Mouse (Mus musculus) right cerebral cortex, postnatal 4 days (tissue): ENCODE results near the gene Ngdn.
"Not testable (repeated sequence)": the region's sequence is repeated elsewhere in the genome, so short reads cannot be mapped to it uniquely, and the experiment has no call there.

ENCODE experiments used
- DNase-seq: peaks from one replicate; pipeline ENCODE4 v3.0.0-alpha.2; 2022

The Ngdn gene

DNA sequence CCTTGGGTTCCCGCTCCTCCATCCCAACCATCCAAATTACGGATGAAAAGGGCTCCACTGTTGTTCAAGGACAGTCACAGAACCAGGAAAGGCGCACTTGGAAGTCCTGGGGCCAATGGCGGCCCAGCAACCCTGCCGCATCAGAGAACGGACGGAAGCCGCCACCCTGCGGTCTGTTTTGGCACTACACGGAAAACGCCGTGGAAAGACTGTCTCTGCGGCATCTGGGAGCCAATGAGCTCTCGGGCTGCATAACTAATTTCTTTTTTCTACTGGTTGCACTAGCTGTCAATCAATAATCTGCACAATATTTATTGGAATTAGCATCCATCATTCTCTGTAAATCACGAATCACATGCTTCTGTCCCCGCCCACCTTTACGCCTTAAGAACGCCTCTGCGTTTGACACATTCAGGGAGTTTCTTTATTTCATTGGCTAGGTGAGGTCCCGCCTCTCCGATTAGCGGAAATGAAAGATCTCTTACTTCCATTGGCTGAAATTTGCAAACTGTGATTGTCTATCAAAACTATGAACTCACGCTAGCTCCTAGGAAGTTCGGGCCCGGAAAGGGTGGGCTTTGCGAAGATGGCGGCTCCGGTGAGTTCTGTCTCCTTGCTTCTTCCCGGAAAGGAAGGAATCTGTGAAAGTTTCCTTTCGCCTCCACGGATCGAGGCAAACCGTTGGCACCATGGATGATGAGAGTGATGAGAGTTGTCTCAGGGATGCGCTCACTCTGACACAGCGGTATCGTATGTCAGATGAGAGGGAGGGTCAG lies at the start of gene Ngdn:
Gene Ngdn (plus strand): TSS at position 464 of the 776 bp plus-strand sequence.
- peak; percentile 98 for DNase-seq

GRCm38 (mm10) chr14:54965631-54966030 lies 49.6 kb upstream of the Ngdn start:
- DNase-seq: no peak

DNA sequence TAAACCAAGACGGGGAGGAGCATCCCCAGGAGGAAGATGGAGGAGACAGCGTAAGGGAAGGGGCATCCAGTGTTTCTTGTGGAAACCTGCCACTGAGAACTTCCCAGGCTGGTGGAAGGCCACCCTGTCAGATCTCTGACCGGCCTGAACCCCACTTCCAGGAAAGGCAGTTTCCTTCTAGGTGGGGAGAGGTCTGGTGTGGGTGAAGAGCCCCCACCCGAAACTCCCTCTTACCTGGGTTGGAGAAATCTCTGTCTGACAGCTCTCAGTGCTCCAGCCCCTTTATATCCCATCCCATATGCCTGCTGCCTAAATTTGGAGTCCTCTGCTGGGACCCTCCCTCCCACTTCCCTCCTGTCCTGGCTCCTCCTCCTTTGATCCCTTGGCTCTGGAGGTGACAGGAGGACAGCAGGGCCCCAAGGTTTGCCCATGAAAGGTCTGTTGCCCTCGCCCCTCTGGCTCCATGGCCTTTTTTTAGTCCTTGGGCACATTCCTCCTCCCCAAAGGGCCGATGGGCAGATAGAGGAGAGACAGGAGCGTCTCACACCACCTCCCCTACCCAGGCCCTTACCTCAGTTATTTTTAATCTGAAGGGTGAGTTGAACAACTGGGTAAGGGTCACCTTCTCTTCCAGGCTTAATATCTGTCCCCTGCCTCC lies 48.8 kb upstream of the Ngdn start, which contains the start of gene Myh6:
Gene Myh6 (minus strand): TSS at position 608 of the 658 bp plus-strand sequence.
- DNase-seq: no peak

DNA sequence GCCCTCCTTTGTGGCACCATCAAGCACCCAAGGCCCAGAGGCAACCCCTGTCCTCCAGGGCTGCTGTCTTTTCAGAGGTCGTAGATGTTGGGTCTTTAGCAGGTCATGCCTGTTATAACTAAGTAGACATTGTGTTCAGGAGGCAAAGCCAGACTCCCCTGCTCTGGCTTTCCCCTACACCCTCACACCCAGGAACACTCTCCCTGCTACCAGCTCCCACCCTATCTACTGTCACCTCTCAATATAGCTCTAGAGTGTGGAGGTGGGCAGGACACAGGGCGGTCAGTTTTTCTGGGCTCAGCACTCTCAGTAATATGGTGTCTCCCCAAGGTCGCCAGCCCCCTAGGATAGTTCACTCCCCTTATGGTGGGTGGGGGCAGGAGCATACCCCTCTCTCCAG lies 47.4 kb upstream of the Ngdn start:
- no peak for DNase-seq

DNA sequence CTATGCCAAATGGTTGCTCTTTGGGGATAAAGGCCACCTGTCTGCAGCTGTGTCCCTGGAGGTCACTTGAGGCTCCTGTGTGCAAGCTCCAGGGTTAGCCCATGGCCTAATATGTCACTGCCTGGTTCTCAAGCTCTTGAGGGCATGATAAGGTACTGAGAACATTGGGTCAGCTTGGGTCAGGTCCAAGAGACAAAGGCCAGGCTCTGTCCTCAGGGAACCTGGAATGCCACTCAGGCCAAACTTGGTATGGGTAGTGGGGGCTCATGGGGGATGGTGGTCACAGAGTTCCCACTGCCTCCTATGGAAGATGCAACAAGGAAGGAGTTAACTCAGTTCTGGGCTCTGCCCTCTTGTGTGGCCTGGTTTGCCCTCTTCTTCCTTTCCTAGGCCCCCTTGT lies 46.9 kb upstream of the Ngdn start:
- DNase-seq: no peak

GRCm38 (mm10) chr14:54972786-54973185 lies 42.5 kb upstream of the Ngdn start:
- DNase-seq: not testable (repeated sequence)

GRCm38 (mm10) chr14:54974068-54974791 lies 41.0 kb upstream of the Ngdn start:
- DNase-seq: peak; percentile 42

DNA sequence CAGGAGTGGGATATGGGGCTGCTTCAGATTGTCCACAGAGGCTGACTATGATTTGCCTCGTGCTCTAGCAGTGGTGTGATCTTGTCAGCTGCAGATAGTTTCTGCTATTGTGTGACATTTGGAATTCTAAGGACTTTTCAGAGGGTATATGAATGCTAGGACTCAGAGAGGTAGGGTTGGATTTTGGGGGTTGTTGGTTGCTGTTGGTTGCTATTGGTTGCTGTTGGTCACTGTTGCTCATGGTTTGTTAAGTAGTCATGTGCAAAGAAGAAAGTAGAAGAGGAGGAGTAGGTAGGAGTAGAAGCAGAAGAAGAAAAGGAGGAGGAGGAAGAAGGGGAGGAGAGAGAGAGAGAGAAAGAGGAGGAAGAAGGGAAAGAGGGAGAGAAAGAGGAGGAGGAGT lies 38.6 kb upstream of the Ngdn start, which contains the start of gene Gm17428:
Gene Gm17428 (plus strand): TSS at position 301 of the 400 bp plus-strand sequence.
- DNase-seq: no peak

DNA sequence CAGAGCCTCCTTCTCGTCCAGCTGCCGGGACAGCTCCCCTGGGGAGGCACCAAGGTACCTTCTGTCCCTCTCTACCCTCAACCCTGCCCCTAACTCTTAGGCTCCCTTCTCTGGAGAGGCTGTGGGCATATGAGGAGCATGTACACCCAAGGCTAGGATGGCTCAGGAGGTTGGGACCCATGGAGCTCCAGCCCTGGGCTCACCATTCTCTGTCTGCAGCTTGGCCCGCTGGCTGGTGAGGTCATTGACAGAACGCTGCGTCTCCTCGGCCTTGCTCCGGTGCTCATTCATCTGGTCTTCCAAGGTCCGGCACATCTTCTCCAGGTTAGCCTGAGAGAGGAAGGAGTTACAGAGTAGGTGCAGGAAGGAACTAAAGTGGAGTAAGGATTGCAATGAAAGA lies 36.6 kb upstream of the Ngdn start:
- no peak for DNase-seq

- no peak for DNase-seq
These were observed 33.3 kb upstream of the Ngdn start for GRCm38 (mm10) chr14:54981934-54982333.

DNA sequence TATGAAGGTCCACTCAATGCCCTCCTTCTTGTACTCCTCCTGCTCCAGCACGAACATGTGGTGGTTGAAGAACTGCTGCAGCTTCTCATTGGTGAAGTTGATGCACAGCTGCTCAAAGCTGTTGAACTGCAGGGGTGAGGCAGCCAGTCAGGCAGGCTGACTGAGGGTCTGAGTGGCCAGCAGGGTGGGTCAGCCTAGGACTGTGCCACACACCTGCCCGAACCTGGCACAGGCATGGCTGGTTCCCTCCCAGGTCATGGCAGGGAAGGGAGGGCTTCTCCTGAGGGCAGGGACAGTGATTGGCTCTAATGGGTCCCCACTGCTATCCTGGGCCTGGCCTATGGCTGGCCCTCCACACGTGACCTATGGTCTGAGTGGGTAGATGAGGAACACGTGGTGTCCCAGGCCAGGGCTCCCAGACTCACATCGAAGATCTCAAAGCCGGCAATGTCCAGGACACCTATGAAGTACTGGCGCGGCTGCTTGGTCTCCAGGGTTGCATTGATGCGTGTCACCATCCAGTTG lies 26.8 kb upstream of the Ngdn start:
- DNase-seq: not testable (repeated sequence)

DNA sequence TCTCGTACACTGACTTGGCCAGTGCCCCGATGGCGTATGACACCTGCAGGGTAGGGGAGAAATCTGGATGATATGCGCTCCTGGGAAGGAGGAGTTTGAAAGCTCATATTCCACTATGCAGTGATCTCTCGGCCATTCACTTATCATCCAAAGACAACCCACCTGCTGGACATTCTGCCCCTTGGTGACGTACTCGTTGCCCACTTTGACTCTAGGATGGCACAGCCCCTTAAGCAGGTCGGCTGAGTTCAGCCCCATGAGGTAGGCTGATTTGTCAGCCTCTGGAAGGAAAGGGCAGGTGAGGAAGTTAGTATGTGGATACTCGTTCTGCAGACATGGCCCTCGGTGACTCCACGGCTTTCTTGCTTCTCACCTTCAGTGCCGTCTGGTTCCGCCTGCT lies 26.4 kb upstream of the Ngdn start:
- no peak for DNase-seq

GRCm38 (mm10) chr14:54989886-54990441 lies 25.3 kb upstream of the Ngdn start:
- DNase-seq: no peak

DNA sequence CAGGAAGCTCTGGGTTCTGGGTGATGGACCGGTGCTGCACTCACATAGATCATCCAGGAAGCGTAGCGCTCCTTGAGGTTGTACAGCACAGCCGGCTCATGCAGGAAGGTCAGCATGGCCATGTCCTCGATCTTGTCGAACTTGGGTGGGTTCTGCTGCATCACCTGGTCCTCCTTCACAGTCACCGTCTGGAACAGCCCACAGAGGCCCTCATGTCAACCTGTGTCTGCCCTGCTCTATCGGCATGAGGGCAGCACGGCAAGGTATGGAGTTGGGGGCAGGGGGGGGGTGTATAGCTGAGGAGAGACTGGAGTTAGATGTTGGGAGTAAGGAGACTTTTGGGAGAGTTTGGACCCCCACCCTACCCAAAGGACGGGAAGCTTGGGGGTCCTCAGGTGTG lies 23.1 kb upstream of the Ngdn start:
- no peak for DNase-seq

- DNase-seq: no peak
These were observed 21.6 kb upstream of the Ngdn start for GRCm38 (mm10) chr14:54993636-54994035.

DNA sequence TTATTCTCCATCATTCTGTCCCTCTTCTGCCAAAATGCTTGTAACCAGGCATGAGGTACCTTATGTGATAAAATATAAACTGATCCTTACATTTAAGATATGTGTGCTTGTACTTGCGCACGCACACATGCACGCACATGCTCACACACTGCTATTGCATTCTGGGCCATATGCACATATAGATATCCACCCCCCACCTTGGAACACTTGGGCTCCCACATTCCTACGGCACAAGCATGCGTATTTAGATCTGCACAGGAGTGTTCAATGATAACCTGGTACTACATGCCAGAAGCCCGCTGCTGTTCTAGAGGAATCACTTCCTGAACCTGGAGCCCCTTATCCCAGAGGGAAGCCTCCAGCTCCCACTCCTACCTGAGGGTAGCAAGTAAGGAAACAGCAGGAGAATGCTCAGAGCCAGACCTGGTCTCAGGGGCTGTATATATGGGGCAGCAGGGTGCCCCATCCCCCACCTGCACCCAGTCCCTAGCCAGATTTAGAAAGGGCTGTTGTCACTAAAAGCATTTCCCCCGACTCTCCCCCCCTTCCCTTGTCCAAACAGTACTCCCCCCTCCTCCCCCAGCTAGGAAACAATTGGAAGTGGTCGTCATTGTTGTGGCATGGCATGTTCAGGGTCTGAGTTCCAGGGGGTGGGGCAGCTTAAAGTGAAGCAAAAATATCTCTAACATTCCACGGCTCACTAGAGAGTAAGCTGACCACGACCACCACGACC lies 21.0 kb upstream of the Ngdn start, which contains the start of gene Myh7:
Gene Myh7 (minus strand): TSS at position 491 of the 733 bp plus-strand sequence.
- DNase-seq: no peak

- no peak for DNase-seq
These were observed 20.4 kb upstream of the Ngdn start for GRCm38 (mm10) chr14:54994869-54995186.

GRCm38 (mm10) chr14:54995457-54996138 lies 19.7 kb upstream of the Ngdn start:
- peak; percentile 76 for DNase-seq

DNA sequence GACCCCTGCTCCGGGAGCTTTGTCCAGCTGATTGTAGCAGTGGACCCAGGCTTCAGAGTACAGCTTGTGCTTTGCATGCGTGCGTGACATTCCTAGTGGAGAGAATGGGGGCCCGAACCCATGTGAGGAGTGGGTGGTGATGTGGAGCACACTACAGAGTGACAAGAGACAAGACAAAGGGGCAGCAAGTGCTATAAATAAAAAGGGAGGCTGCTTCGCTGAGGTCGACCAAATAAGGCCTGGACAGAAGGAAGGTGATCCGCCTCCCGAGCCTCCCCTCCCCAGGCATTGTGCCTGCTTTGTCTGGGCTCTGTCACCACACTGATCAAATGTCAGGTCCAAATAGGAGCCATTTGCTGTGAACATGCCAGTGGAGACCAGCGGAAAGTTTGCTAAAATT lies 18.5 kb upstream of the Ngdn start:
- DNase-seq: no peak

GRCm38 (mm10) chr14:54997297-54997696 lies 18.0 kb upstream of the Ngdn start:
- DNase-seq: no peak

DNA sequence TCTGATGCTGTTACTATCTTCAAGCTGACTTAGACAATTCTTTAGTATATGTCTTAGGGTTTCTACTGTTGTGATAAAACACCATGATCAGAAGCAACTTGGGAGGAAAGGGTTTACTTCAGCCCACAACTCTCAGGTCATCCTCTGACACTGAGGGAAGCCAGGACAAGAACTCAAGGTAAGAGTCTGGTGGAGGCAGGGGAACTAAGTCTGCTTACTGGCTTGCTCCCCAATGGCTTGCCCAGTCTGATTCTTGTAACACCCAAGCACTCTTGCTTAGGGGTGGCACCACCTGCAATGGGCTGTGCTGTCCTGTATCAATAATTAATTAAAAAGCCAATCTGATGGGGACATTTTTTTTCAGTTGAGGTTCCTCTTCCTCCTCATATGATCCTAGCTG lies 16.6 kb upstream of the Ngdn start:
- DNase-seq: no peak

- not testable (repeated sequence) for DNase-seq
These were observed 15.4 kb upstream of the Ngdn start for GRCm38 (mm10) chr14:54999868-55000267.
